Mouse (Mus musculus): ENCODE measurements around the gene Gabpb1. TPM values are rescaled to one million over a fixed set of nuclear protein-coding genes. Genes with fewer than 3 reads are reported as not detected.
A peak's percentile ranks its signal among the peaks of the same experiment; 100 is the strongest.

Gabpb1 gene
- polyA plus RNA-seq, 1 experiment from 2014 or later, result 68.2 TPM

- H3K4me1 ChIP-seq, result peaks cover 29% of the 10 kb centered on the region
- H3K9ac ChIP-seq, result peak overlapping the region; percentile 100
- peak overlapping the region; percentile 77 for H3K4me2 ChIP-seq (replicated peaks)
- H3K27ac ChIP-seq, result peak overlapping the region; percentile 100
- peaks cover 26% of the 10 kb centered on the region for H3K36me3 ChIP-seq
- H3K27me3 ChIP-seq, result no peaks in the 10 kb centered on the region
- peak overlapping the region; percentile 93 for H3K4me3 ChIP-seq
- under 1% methylated on average over 98 of the region's 99 CpGs for WGBS
- peaks cover 4% of the 10 kb centered on the region; the same call in 1 of the 2 replicates for H3K9me3 ChIP-seq
- ATAC-seq (ENCODE audit: low FRiP score, low read depth), result peak; percentile 88
Measured at GRCm38 (mm10) chr2:126675169-126676121, 692 bp downstream of the Gabpb1 start.

GRCm38 (mm10) chr2:126674441-126675168, 1.5 kb downstream of the Gabpb1 start:
- peak; percentile 55 for ATAC-seq (ENCODE audit: low FRiP score, low read depth)
- Histone ChIP-seq H3K36me3 (peaks cover 19% of the 10 kb centered on the region), H3K9ac (peak overlapping the region; percentile 100), H3K4me3 (peak overlapping the region; percentile 93), H3K27ac (peak overlapping the region; percentile 100), H3K4me2 (replicated peaks) (peak overlapping the region; percentile 77), H3K27me3 (no peaks in the 10 kb centered on the region), H3K4me1 (peaks cover 29% of the 10 kb centered on the region), H3K9me3 (peaks cover 4% of the 10 kb centered on the region; the same call in 1 of the 2 replicates)
- WGBS, result under 1% methylated on average over 57 of the region's 77 CpGs

GRCm38 (mm10) chr2:126673317-126674242, 2.6 kb downstream of the Gabpb1 start:
- H3K4me2 ChIP-seq (replicated peaks), result peak overlapping the region; percentile 77
- no peak for ATAC-seq (ENCODE audit: low FRiP score, low read depth)
- H3K9me3 ChIP-seq, result no peaks in the 10 kb centered on the region
- H3K27ac ChIP-seq, result no peak overlapping the region
- peak overlapping the region; percentile 93 for H3K4me3 ChIP-seq
- no peaks in the 10 kb centered on the region for H3K27me3 ChIP-seq
- WGBS, result 61% methylated on average over 13 of the region's 13 CpGs
- H3K9ac ChIP-seq, result peak overlapping the region; percentile 100
- peaks cover 12% of the 10 kb centered on the region for H3K36me3 ChIP-seq
- H3K4me1 ChIP-seq, result peaks cover 29% of the 10 kb centered on the region

- H3K27ac ChIP-seq, result no peak overlapping the region
- no peak overlapping the region for H3K4me2 ChIP-seq (replicated peaks)
- 90% methylated on average over 5 of the region's 5 CpGs for WGBS
- H3K4me3 ChIP-seq, result no peak overlapping the region
- ATAC-seq (ENCODE audit: low FRiP score, low read depth), result no peak
- H3K9me3 ChIP-seq, result no peaks in the 10 kb centered on the region
- no peaks in the 10 kb centered on the region for H3K27me3 ChIP-seq
- H3K4me1 ChIP-seq, result peaks cover 20% of the 10 kb centered on the region
- H3K36me3 ChIP-seq, result no peaks in the 10 kb centered on the region
- no peak overlapping the region for H3K9ac ChIP-seq
Measured at GRCm38 (mm10) chr2:126668621-126669252, 7.4 kb downstream of the Gabpb1 start.

- Histone ChIP-seq H3K4me3 (no peak overlapping the region), H3K9me3 (no peaks in the 10 kb centered on the region), H3K27me3 (no peaks in the 10 kb centered on the region), H3K27ac (no peak overlapping the region), H3K4me2 (replicated peaks) (no peak overlapping the region), H3K9ac (no peak overlapping the region), H3K36me3 (no peaks in the 10 kb centered on the region), H3K4me1 (no peaks in the 10 kb centered on the region)
- no peak for ATAC-seq (ENCODE audit: low FRiP score, low read depth)
- WGBS, result 89% methylated on average over 3 of the region's 3 CpGs
Measured at GRCm38 (mm10) chr2:126665984-126666383, 10.2 kb downstream of the Gabpb1 start.

- H3K4me3 ChIP-seq, result no peak overlapping the region
- no peak overlapping the region for H3K4me2 ChIP-seq (replicated peaks)
- no peaks in the 10 kb centered on the region for H3K4me1 ChIP-seq
- no peaks in the 10 kb centered on the region for H3K36me3 ChIP-seq
- H3K27me3 ChIP-seq, result no peaks in the 10 kb centered on the region
- H3K9ac ChIP-seq, result no peak overlapping the region
- WGBS, result 55% methylated on average over 4 of the region's 4 CpGs
- no peak for ATAC-seq (ENCODE audit: low FRiP score, low read depth)
- no peaks in the 10 kb centered on the region for H3K9me3 ChIP-seq
- no peak overlapping the region for H3K27ac ChIP-seq
Measured at GRCm38 (mm10) chr2:126663481-126663880, 12.7 kb downstream of the Gabpb1 start.

- WGBS, result 84% methylated on average over 4 of the region's 4 CpGs
- ATAC-seq (ENCODE audit: low FRiP score, low read depth), result no peak
Measured at GRCm38 (mm10) chr2:126652929-126653328, 23.2 kb downstream of the Gabpb1 start.

GRCm38 (mm10) chr2:126647762-126648161, 28.4 kb downstream of the Gabpb1 start:
- Histone ChIP-seq H3K4me1 (no peaks in the 10 kb centered on the region), H3K27ac (no peak overlapping the region), H3K36me3 (peaks cover 75% of the 10 kb centered on the region), H3K4me2 (replicated peaks) (no peak overlapping the region), H3K9ac (no peak overlapping the region), H3K27me3 (no peaks in the 10 kb centered on the region), H3K4me3 (no peak overlapping the region), H3K9me3 (no peaks in the 10 kb centered on the region)
- 78% methylated on average over 3 of the region's 3 CpGs for WGBS
- no peak for ATAC-seq (ENCODE audit: low FRiP score, low read depth)

More at GRCm38 (mm10) chr2:126652929-126653328, 23.2 kb downstream of the Gabpb1 start:
- Histone ChIP-seq H3K27ac (no peak overlapping the region), H3K4me3 (no peak overlapping the region), H3K27me3 (no peaks in the 10 kb centered on the region), H3K36me3 (peaks cover 63% of the 10 kb centered on the region), H3K4me1 (no peaks in the 10 kb centered on the region), H3K9me3 (no peaks in the 10 kb centered on the region), H3K4me2 (replicated peaks) (no peak overlapping the region), H3K9ac (no peak overlapping the region)

- Histone ChIP-seq H3K27ac (no peak overlapping the region), H3K4me3 (no peak overlapping the region), H3K4me1 (no peaks in the 10 kb centered on the region), H3K9me3 (no peaks in the 10 kb centered on the region), H3K4me2 (replicated peaks) (no peak overlapping the region), H3K27me3 (no peaks in the 10 kb centered on the region), H3K9ac (no peak overlapping the region), H3K36me3 (peaks cover 76% of the 10 kb centered on the region)
- WGBS, result 95% methylated on average over 5 of the region's 5 CpGs
- no peak for ATAC-seq (ENCODE audit: low FRiP score, low read depth)
Measured at GRCm38 (mm10) chr2:126646461-126646860, 29.7 kb downstream of the Gabpb1 start.

GRCm38 (mm10) chr2:126644768-126645167, 31.4 kb downstream of the Gabpb1 start:
- no peak overlapping the region for H3K4me2 ChIP-seq (replicated peaks)
- H3K4me3 ChIP-seq, result no peak overlapping the region
- no peak overlapping the region for H3K9ac ChIP-seq
- H3K36me3 ChIP-seq, result peaks cover 79% of the 10 kb centered on the region
- WGBS, result 97% methylated on average over 1 of the region's 1 CpGs
- H3K9me3 ChIP-seq, result no peaks in the 10 kb centered on the region
- H3K4me1 ChIP-seq, result no peaks in the 10 kb centered on the region
- H3K27ac ChIP-seq, result no peak overlapping the region
- no peaks in the 10 kb centered on the region for H3K27me3 ChIP-seq
- ATAC-seq (ENCODE audit: low FRiP score, low read depth), result no peak

- Histone ChIP-seq H3K36me3 (peaks cover 79% of the 10 kb centered on the region), H3K27me3 (no peaks in the 10 kb centered on the region), H3K4me3 (no peak overlapping the region), H3K9ac (no peak overlapping the region), H3K9me3 (no peaks in the 10 kb centered on the region), H3K4me2 (replicated peaks) (no peak overlapping the region), H3K4me1 (no peaks in the 10 kb centered on the region), H3K27ac (no peak overlapping the region)
- ATAC-seq (ENCODE audit: low FRiP score, low read depth), result no peak
- 93% methylated on average over 2 of the region's 2 CpGs for WGBS
Measured at GRCm38 (mm10) chr2:126640298-126640697, 35.8 kb downstream of the Gabpb1 start.

Measured in limb, embryonic 13.5 days (tissue).